Mouse (Mus musculus) frontal cortex, postnatal 14 days (tissue): ENCODE data around the gene Selenbp2.
"Not testable (repeated sequence)": the region's sequence is repeated elsewhere in the genome, so short reads cannot be mapped to it uniquely, and the experiment has no call there.

Experiments used
- DNase-seq, 2 experiments: peaks; one replicate each; pipeline ENCODE4 v3.0.0; 2022; ENCODE audit warnings: low spot score in 2 of 2

Selenbp2 gene

DNA sequence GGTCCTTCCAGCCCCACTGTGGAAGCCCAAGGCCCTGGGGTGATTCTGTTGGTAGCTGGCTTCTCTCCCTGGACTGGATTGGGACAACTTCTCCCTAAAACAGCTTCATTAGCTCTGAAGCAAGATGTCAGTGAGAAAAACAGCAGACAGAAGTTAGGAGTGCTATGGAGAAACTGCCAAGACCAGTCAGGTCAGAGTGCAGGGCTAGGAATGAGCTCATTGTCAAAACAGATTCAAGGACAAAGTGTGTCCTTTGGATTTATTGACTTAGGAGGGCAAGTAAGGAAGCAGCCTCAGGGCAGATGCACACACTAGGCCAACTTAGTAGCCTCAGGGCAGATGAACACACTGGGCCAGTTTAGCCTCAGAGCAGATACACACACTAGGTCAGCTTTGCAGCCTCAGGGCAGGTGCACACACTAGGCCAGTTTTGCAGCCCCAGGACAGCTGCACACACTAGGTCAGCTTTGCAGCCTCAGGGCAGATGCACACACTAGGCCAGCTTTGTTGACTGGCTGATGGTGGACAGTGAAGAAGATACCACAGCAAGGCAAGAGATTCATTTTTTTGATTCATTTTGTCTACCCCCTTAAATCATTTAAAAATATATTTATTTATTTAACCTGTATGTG lies 2.6 kb upstream of the Selenbp2 start:
- no peak for DNase-seq

DNA sequence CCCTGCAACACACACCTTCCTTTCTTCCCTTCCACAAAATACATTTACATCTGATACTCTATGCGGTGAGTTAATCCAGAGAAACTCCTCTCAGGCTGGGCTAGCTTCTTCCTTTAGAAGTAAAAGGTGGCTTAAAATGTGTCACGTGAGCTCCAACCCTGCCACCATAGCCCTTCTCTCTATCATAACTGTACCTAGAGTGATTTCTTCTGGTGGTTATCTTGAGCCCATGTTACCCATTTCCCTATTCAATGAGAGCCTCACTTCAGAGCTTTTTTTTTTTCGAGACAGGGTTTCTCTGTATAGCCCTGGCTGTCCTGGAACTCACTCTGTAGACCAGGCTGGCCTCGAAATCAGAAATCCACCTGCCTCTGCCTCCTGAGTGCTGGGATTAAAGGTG lies 1.7 kb upstream of the Selenbp2 start:
- DNase-seq: not testable (repeated sequence)

DNA sequence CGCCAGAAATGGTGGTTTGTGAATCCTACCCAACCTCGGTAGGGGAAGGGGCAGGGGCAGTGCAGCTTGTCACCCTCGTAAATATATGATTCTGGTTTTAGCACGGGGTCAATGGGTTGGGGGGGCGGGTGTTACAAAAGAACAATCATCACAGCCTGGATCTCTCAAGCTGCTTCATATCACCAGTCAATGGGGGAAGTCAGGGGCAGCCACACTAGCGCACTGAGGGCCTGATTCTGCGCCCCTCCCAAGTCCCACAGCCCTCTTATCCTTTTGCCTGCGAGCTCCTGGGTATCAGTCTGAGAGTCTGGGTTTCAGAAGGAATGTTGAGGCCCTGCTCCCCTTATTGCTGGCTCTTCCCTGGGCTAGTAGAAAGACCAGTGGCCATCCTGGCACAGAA lies 518 bp downstream of the Selenbp2 start:
- DNase-seq: not testable (repeated sequence)

- DNase-seq: not testable (repeated sequence)
Observed at GRCm38 (mm10) chr3:94695591-94695990, 2.2 kb downstream of the Selenbp2 start.

GRCm38 (mm10) chr3:94696257-94696656 lies 2.9 kb downstream of the Selenbp2 start:
- not testable (repeated sequence) for DNase-seq

DNA sequence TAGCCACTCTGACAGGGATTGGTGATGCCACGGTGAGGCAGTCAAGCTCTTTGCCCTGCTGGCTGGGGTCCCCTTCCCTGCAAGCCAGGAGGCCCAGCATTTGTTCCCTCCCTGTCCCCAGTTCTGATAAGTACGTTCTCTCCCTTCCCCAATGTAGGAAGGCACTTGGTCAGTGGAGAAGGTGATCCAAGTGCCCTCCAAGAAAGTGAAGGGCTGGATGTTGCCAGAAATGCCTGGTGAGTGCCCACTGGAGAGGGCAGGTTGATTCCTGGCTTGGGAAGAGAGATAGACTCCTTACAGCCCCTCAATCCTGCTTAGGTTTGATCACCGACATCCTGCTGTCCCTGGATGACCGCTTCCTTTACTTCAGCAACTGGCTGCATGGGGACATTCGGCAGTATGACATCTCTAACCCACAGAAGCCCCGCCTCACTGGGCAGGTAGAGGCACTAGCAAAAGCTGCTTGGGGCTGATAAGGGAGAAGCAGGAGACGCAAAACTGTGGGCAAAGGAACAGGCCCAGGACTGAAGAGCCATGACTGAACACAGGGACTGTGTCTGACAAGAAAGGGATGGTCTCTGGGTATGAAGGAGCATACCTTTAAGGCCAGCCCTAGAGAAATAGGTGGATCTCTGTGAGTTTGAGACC lies 8.9 kb downstream of the Selenbp2 start:
- not testable (repeated sequence) for DNase-seq

GRCm38 (mm10) chr3:94702856-94703255 lies 9.5 kb downstream of the Selenbp2 start:
- no peak for DNase-seq

- peak in 1 of 2 experiments; percentile 15 for DNase-seq
Observed at GRCm38 (mm10) chr3:94703364-94703763, 10.0 kb downstream of the Selenbp2 start.

DNA sequence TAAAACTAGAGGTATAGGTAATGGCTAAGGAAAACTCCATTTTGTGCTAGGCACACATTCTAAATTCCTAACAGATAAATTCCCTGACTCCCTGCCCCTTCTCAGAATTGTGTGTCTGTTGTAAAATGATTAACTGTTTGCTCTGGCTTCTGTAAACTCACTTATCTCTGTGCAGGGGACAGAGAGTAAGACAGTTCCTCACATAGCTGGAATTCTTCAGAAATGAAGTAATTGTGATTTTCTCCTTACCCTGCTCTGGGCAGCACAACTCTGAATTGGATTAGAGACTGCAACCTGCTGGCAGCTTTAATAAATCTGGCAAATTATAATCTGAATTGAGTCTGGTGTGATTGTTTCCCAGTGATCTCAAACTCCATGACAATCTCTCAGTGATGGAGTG lies 17.2 kb downstream of the Selenbp2 start:
- DNase-seq: not testable (repeated sequence)

GRCm38 (mm10) chr3:94713424-94713823 lies 20.1 kb downstream of the Selenbp2 start:
- DNase-seq: not testable (repeated sequence)

DNA sequence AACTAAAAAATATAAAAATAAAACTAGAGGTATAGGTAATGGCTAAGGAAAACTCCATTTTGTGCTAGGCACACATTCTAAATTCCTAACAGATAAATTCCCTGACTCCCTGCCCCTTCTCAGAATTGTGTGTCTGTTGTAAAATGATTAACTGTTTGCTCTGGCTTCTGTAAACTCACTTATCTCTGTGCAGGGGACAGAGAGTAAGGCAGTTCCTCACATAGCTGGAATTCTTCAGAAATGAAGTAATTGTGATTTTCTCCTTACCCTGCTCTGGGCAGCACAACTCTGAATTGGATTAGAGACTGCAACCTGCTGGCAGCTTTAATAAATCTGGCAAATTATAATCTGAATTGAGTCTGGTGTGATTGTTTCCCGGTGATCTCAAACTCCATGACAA lies 24.9 kb downstream of the Selenbp2 start:
- not testable (repeated sequence) for DNase-seq

- DNase-seq: not testable (repeated sequence)
Observed at GRCm38 (mm10) chr3:94723637-94724036, 30.3 kb downstream of the Selenbp2 start.

GRCm38 (mm10) chr3:94745691-94746090 lies 52.3 kb downstream of the Selenbp2 start:
- no peak for DNase-seq
